Mouse (Mus musculus) hindbrain, embryonic 14.5 days (tissue): ENCODE results near the gene 1600012H06Rik. TPM values are rescaled to one million over a fixed set of nuclear protein-coding genes. Genes with fewer than 3 reads are reported as not detected.

Experiments
- ATAC-seq: fragments of 200-750 bp; cut with Nextera tagmentation; 2 replicates; pipeline ENCODE4 v1.8.0; 2017; ENCODE audit warnings: moderate number of reproducible peaks, mild to moderate bottlenecking, moderate TSS enrichment, moderate library complexity; ENCODE audit not compliant: low FRiP score
- DNase-seq: peaks from one replicate; pipeline ENCODE4 v3.0.0-alpha.2; 2015; ENCODE audit warnings: low spot score
- H3K27ac ChIP-seq: fragments of 300-500 bp; sonication (generic); 2 replicates; pipeline ENCODE4 v1.5.1; 2014; ENCODE audit warnings: mild to moderate bottlenecking, moderate library complexity
- H3K27me3 ChIP-seq: fragments of 300-500 bp; sonication (generic); 2 replicates; pipeline ENCODE4 v1.6.1; 2014; ENCODE audit warnings: mild to moderate bottlenecking, low read length, mixed read lengths; ENCODE audit not compliant: control insufficient read depth, insufficient read depth
- H3K36me3 ChIP-seq: fragments of 300-500 bp; sonication (generic); replicated peaks from 2 replicates; pipeline ENCODE4 v1.6.1; 2014; ENCODE audit not compliant: control insufficient read depth, insufficient read depth
- H3K4me1 ChIP-seq: fragments of 300-500 bp; sonication (generic); replicated peaks from 2 replicates; pipeline ENCODE4 v1.6.1; 2014; ENCODE audit warnings: antibody characterized with exemption, low read length, mixed read lengths; ENCODE audit not compliant: control insufficient read depth, insufficient read depth
- H3K4me2 ChIP-seq: fragments of 300-500 bp; sonication (generic); replicated peaks from 2 replicates; pipeline ENCODE4 v1.6.1; 2014; ENCODE audit warnings: mild to moderate bottlenecking, moderate library complexity
- H3K4me3 ChIP-seq: fragments of 300-500 bp; sonication (generic); replicated peaks from 2 replicates; pipeline ENCODE4 v1.5.1; 2014; ENCODE audit warnings: mild to moderate bottlenecking, low read length
- H3K9ac ChIP-seq: fragments of 300-500 bp; sonication (generic); 2 replicates; pipeline ENCODE4 v1.6.1; 2014
- H3K9me3 ChIP-seq: fragments of 300-500 bp; sonication (generic); 2 replicates; pipeline ENCODE4 v1.6.1; 2016; ENCODE audit warnings: low read length; ENCODE audit not compliant: control insufficient read depth
- WGBS: fragments of 180-500 bp; shearing (Covaris S2); extraction: QIAGEN DNeasy Blood & Tissue Kit; methylation state at CpG from one replicate; pipeline ENCODE4 v1.1.7; 2014; 5-methylcytosine and 5-hydroxymethylcytosine counted together
- polyA plus RNA-seq: library from polyadenylated mRNA; unstranded; fragments of >200 nt; fragmentation: Nextera tagmentation; extraction: Ambion mirVana; gene quantifications from 2 replicates; pipeline ENCODE4 v1.2.1, GENCODE M21; 2014

1600012H06Rik gene
- polyA plus RNA-seq, 1 experiment from 2014 or later, result 25.6 TPM

DNA sequence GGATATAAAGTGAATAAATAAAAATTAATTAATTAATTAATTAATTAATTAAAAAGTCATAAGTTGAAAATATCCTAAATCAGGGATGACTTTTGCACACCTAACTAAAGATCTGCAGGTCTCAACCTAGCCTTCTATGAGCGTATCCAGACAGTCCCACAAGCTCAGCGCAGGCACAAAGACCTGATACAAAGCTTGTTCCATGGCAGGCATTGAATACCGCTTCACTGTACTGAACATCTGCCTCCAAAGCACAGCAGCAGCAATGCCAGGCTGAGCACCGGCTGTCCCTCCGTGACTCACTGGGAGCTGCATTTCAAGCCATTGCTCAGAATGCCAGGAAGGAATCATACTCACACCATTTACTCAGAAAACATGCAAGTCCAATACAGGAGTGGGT, 32.2 kb upstream of the 1600012H06Rik start:
- DNase-seq, result no peak
- Histone ChIP-seq H3K9me3 (no peaks in the 10 kb centered on the region), H3K27ac (no peak overlapping the region), H3K36me3 (no peaks in the 10 kb centered on the region), H3K4me2 (no peak overlapping the region), H3K27me3 (no peaks in the 10 kb centered on the region), H3K9ac (no peak overlapping the region), H3K4me3 (no peak overlapping the region), H3K4me1 (no peaks in the 10 kb centered on the region)
- ATAC-seq, result no peak
- WGBS, result 94% methylated on average over 5 of the region's 5 CpGs

- WGBS, result 45% methylated on average over 6 of the region's 6 CpGs
- H3K4me1 ChIP-seq, result no peaks in the 10 kb centered on the region
- H3K9me3 ChIP-seq, result no peaks in the 10 kb centered on the region
- no peak for DNase-seq
- ATAC-seq, result no peak
- no peak overlapping the region for H3K4me3 ChIP-seq
- H3K9ac ChIP-seq, result no peak overlapping the region
- no peak overlapping the region for H3K27ac ChIP-seq
- H3K4me2 ChIP-seq, result no peak overlapping the region
- no peaks in the 10 kb centered on the region for H3K36me3 ChIP-seq
- no peaks in the 10 kb centered on the region for H3K27me3 ChIP-seq
Measured at GRCm38 (mm10) chr17:14912420-14912819, 30.6 kb upstream of the 1600012H06Rik start.

- Histone ChIP-seq H3K4me3 (no peak overlapping the region), H3K4me2 (no peak overlapping the region), H3K4me1 (no peaks in the 10 kb centered on the region), H3K9ac (no peak overlapping the region), H3K36me3 (no peaks in the 10 kb centered on the region), H3K27ac (no peak overlapping the region), H3K9me3 (no peaks in the 10 kb centered on the region), H3K27me3 (no peaks in the 10 kb centered on the region)
- 85% methylated on average over 8 of the region's 8 CpGs for WGBS
- ATAC-seq (no peak), DNase-seq (no peak)
Measured at GRCm38 (mm10) chr17:14912981-14913380, 30.0 kb upstream of the 1600012H06Rik start.

DNA sequence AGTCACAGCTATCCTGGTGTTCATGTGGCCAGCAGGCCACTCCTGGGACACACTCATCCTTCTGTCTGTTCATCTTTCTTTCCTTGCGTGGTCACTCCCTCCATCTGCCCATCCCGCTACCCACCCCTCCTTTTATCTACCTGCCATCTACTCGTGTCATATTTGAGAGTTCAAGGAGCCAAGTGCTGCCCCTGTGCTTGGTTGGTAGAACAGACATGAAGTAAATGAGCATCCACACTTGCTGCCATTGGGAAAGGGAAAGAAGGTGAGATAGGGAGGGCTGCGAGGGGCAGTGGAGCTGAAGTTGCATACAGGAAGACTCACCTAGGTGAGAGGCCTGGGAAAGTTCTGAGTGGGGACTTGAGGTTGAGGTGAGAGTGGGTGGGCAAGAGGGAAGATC, 28.6 kb upstream of the 1600012H06Rik start:
- Histone ChIP-seq H3K4me1 (no peaks in the 10 kb centered on the region), H3K4me3 (no peak overlapping the region), H3K9ac (no peak overlapping the region), H3K36me3 (no peaks in the 10 kb centered on the region), H3K27me3 (no peaks in the 10 kb centered on the region), H3K27ac (no peak overlapping the region), H3K4me2 (no peak overlapping the region), H3K9me3 (no peaks in the 10 kb centered on the region)
- WGBS, result 86% methylated on average over 4 of the region's 4 CpGs
- DNase-seq, result no peak
- ATAC-seq, result no peak

DNA sequence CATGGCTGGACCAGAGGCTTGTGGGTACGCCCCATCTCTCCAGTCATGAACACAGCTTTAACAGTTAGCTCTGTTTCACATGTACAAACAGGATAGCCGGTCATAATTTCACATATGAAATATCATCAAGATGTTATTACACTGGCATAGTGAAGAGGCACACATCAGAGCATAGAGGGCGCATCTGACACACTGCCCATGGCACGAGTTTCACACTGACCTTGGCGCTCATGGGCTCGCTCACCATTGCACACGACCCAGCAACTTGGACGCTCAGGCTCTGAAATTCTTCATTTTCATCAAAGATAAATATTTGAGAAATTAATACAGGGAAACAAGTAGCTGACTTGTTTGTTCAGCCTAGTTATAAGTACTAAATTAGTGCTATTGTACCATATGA, 25.1 kb upstream of the 1600012H06Rik start:
- H3K9me3 ChIP-seq, result no peaks in the 10 kb centered on the region
- H3K4me1 ChIP-seq, result no peaks in the 10 kb centered on the region
- no peak for DNase-seq
- no peak overlapping the region for H3K4me2 ChIP-seq
- no peak for ATAC-seq
- no peak overlapping the region for H3K27ac ChIP-seq
- 94% methylated on average over 8 of the region's 8 CpGs for WGBS
- no peak overlapping the region for H3K4me3 ChIP-seq
- no peaks in the 10 kb centered on the region for H3K36me3 ChIP-seq
- no peak overlapping the region for H3K9ac ChIP-seq
- H3K27me3 ChIP-seq, result no peaks in the 10 kb centered on the region

- no peak overlapping the region for H3K27ac ChIP-seq
- H3K9me3 ChIP-seq, result no peaks in the 10 kb centered on the region
- no peak overlapping the region for H3K9ac ChIP-seq
- no peak for DNase-seq
- no peaks in the 10 kb centered on the region for H3K4me1 ChIP-seq
- H3K4me2 ChIP-seq, result no peak overlapping the region
- WGBS, result 78% methylated on average over 6 of the region's 6 CpGs
- no peaks in the 10 kb centered on the region for H3K36me3 ChIP-seq
- H3K4me3 ChIP-seq, result no peak overlapping the region
- H3K27me3 ChIP-seq, result no peaks in the 10 kb centered on the region
- no peak for ATAC-seq
Measured at GRCm38 (mm10) chr17:14921582-14921981, 21.4 kb upstream of the 1600012H06Rik start.

DNA sequence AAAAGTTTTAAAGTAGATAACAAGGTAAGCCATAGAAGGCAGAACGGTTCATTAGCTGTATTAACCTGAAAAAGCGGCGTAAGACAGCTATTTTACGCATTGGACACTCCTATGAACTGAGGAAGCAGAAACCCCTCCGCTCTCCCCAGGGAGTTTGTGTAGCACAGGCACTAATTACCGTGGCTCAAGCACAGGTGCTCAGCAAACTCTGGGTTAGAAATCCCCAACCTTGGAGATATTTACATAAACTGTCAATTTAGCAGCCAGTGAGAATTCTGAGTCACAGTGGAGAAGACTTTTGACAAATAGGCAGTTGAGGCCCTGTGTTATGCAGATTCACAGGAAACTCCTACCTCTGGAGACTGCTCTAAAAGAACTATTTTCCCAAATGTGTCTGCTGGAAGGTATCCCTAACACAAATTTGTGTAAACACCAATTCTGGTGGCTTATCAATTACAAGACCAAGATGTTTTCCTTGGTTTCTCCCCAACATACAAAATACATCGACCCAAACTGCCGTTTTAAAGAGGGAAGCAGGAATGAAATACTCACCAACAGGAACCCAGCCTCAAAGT, 15.3 kb upstream of the 1600012H06Rik start:
- DNase-seq (no peak), ATAC-seq (no peak)
- Histone ChIP-seq H3K4me1 (no peaks in the 10 kb centered on the region), H3K36me3 (no peaks in the 10 kb centered on the region), H3K9me3 (no peaks in the 10 kb centered on the region), H3K4me2 (no peak overlapping the region), H3K27me3 (no peaks in the 10 kb centered on the region), H3K9ac (no peak overlapping the region), H3K4me3 (no peak overlapping the region), H3K27ac (no peak overlapping the region)
- 84% methylated on average over 8 of the region's 8 CpGs for WGBS

DNA sequence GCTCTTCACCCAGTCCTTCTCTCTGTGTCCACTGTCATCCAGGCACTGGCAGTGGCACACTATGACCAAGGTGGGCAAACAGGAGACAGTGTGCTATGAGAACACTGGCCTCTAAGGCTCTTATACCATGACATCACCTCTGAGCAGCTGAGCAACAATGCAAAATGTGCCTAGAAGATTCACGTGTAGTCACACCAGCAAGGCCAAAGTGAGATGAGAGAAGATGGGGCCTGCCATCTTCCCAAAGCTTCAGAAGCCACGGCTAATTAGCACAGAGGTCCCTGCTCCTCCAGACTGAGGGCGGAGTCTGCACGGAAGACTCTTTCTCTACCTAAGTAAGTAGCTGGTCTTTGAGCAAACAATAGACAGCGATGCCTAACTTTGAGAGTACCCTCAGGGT, 14.4 kb upstream of the 1600012H06Rik start:
- Histone ChIP-seq H3K9ac (no peak overlapping the region), H3K4me2 (no peak overlapping the region), H3K36me3 (no peaks in the 10 kb centered on the region), H3K4me1 (no peaks in the 10 kb centered on the region), H3K27ac (no peak overlapping the region), H3K4me3 (no peak overlapping the region), H3K27me3 (no peaks in the 10 kb centered on the region), H3K9me3 (no peaks in the 10 kb centered on the region)
- ATAC-seq, result no peak
- 74% methylated on average over 5 of the region's 5 CpGs for WGBS
- no peak for DNase-seq

- no peaks in the 10 kb centered on the region for H3K36me3 ChIP-seq
- no peak overlapping the region for H3K9ac ChIP-seq
- WGBS, result 84% methylated on average over 7 of the region's 7 CpGs
- H3K27me3 ChIP-seq, result no peaks in the 10 kb centered on the region
- no peak overlapping the region for H3K27ac ChIP-seq
- H3K4me2 ChIP-seq, result no peak overlapping the region
- DNase-seq (no peak), ATAC-seq (no peak)
- no peak overlapping the region for H3K4me3 ChIP-seq
- no peaks in the 10 kb centered on the region for H3K9me3 ChIP-seq
- H3K4me1 ChIP-seq, result no peaks in the 10 kb centered on the region
Measured at GRCm38 (mm10) chr17:14930697-14931096, 12.3 kb upstream of the 1600012H06Rik start.

GRCm38 (mm10) chr17:14931469-14931868, 11.5 kb upstream of the 1600012H06Rik start:
- no peak overlapping the region for H3K27ac ChIP-seq
- H3K9ac ChIP-seq, result no peak overlapping the region
- no peaks in the 10 kb centered on the region for H3K27me3 ChIP-seq
- DNase-seq, result no peak
- ATAC-seq, result no peak
- H3K9me3 ChIP-seq, result no peaks in the 10 kb centered on the region
- no peak overlapping the region for H3K4me2 ChIP-seq
- WGBS, result 86% methylated on average over 5 of the region's 5 CpGs
- no peak overlapping the region for H3K4me3 ChIP-seq
- no peaks in the 10 kb centered on the region for H3K36me3 ChIP-seq
- no peaks in the 10 kb centered on the region for H3K4me1 ChIP-seq
